Mouse (Mus musculus) myocyte (in vitro differentiated cells): ENCODE data around the gene Terf2ip.

Experiments used
- MAX ChIP-seq: IDR thresholded peaks from one replicate; pipeline ENCODE4 v1.6.1; 2011; ENCODE audit warnings: low read depth, mild to moderate bottlenecking, control low read depth
- MYOD1 ChIP-seq, 3 experiments: IDR thresholded peaks; one replicate each; pipeline ENCODE4 v1.6.1; 2011; ENCODE audit warnings: control low read depth in 2 of 3, low read depth in 2 of 3, mild to moderate bottlenecking in 2 of 3, moderate library complexity in 1 of 3; ENCODE audit not compliant: insufficient read length in 2 of 3, control insufficient read depth in 1 of 3
- MYOG ChIP-seq, 3 experiments: IDR thresholded peaks; one replicate each; pipeline ENCODE4 v1.6.1; 2011; ENCODE audit warnings: control low read depth in 2 of 3, low read depth in 2 of 3, mild to moderate bottlenecking in 2 of 3; ENCODE audit not compliant: insufficient read length in 2 of 3, control insufficient read depth in 1 of 3, insufficient read depth in 1 of 3
- POLR2A ChIP-seq: IDR thresholded peaks from one replicate; pipeline ENCODE4 v1.6.1; 2011; ENCODE audit warnings: low read depth, mild to moderate bottlenecking, control low read depth, moderate library complexity; ENCODE audit not compliant: insufficient read length
- POLR2AphosphoS2 ChIP-seq: IDR thresholded peaks from one replicate; pipeline ENCODE4 v1.6.1; 2011; ENCODE audit warnings: low read depth, control low read depth; ENCODE audit not compliant: insufficient read length
- TCF12 ChIP-seq: IDR thresholded peaks from one replicate; pipeline ENCODE4 v1.6.1; 2011; ENCODE audit warnings: mild to moderate bottlenecking, control low read depth; ENCODE audit not compliant: poor library complexity, insufficient read depth, severe bottlenecking
- USF1 ChIP-seq: IDR thresholded peaks from one replicate; pipeline ENCODE4 v1.6.1; 2011; ENCODE audit warnings: low read depth, mild to moderate bottlenecking, control low read depth, moderate library complexity

DNA sequence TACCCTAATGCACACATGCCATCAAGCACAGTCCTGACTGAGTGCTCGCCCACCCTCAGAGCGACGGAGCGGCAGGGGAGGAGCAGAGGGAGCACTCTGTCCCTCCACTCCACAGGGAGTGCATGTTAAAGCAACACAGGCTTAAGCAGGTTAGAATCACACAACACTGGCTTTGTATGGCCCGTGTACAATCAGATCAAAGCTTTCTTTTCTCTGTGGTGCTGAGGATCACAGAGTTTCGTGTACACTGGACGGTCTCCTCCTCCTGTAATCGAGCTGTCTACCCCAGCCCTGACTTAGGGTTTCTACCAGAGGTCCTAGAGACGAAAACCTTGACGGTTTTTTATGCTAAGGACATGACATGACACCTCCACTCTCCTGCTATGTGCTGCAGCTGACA, 42.7 kb upstream of the Terf2ip start:
- no peak for TF ChIP-seq MAX
- TF ChIP-seq TCF12 = no peak
- no peak for TF ChIP-seq POLR2A
- TF ChIP-seq POLR2AphosphoS2 = no peak
- no peak for TF ChIP-seq MYOG (IDR thresholded peaks at IDR 0.05; ENCODE audit: control insufficient read depth in 1 of 3, insufficient read depth in 1 of 3, insufficient read length in 2 of 3, low read depth in 2 of 3)
- no peak for TF ChIP-seq USF1
- no peak for TF ChIP-seq MYOD1 (IDR thresholded peaks at IDR 0.05; ENCODE audit: control insufficient read depth in 1 of 3, insufficient read length in 2 of 3, low read depth in 2 of 3)
